Mouse (Mus musculus) midbrain, embryonic 10.5 days (tissue): ENCODE measurements at regions not wholly inside any gene's neighbourhood (a gene's known extent, or its start where the extent isn't known, plus 50 kb on each side); places are given as distances from the start of the nearest gene placed in this dataset.
"Not testable (repeated sequence)": the region's sequence is repeated elsewhere in the genome, so short reads cannot be mapped to it uniquely, and the experiment has no call there.

Source experiments
- DNase-seq: peaks from one replicate; pipeline ENCODE4 v3.0.0-alpha.2; 2017; ENCODE audit warnings: low spot score
- H3K27ac ChIP-seq: fragments of 300-500 bp; sonication (generic); replicated peaks from 2 replicates; pipeline ENCODE4 v1.5.1; 2016; ENCODE audit warnings: mild to moderate bottlenecking
- H3K27me3 ChIP-seq: fragments of 300-500 bp; sonication (generic); 2 replicates; pipeline ENCODE4 v1.6.1; 2016; ENCODE audit warnings: low read depth, mild to moderate bottlenecking; ENCODE audit not compliant: poor library complexity, severe bottlenecking
- H3K36me3 ChIP-seq: fragments of 300-500 bp; sonication (generic); 2 replicates; pipeline ENCODE4 v1.6.1; 2016; ENCODE audit warnings: mild to moderate bottlenecking, moderate library complexity
- H3K4me1 ChIP-seq: fragments of 300-500 bp; sonication (generic); 2 replicates; pipeline ENCODE4 v1.6.1; 2016
- H3K4me3 ChIP-seq: fragments of 300-500 bp; sonication (generic); 2 replicates; pipeline ENCODE4 v1.5.1; 2016; ENCODE audit warnings: mild to moderate bottlenecking, moderate library complexity
- H3K9me3 ChIP-seq: fragments of 300-500 bp; sonication (generic); replicated peaks from 2 replicates; pipeline ENCODE4 v1.6.1; 2016; ENCODE audit warnings: mild to moderate bottlenecking
- WGBS: fragments of 180-500 bp; shearing (Covaris S2); methylation state at CpG from one replicate; pipeline ENCODE4 v1.1.7; 2016; 5-methylcytosine and 5-hydroxymethylcytosine counted together

DNA sequence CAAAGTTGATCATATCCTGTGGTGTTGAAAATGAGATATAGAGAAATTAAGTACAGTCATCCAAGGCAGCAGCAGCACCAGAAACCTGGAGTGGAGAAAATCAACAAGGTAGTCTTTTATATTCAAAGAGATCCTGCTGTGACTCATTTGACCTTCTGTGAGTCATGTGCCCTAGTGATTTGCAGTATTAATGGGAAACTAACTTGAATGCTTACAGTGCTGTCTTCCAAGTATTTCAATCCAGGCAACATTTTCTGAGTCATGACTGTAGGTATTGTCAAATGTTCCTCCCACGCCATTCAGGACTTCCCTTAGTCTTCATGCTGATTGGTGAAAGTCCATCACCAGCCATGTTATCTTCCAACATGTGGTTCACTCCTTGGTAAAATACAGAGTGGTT lies 169.0 kb upstream of the L3mbtl3 start:
- no peak for DNase-seq
- Histone ChIP-seq H3K4me3 (no peak overlapping the region), H3K27ac (no peak overlapping the region), H3K9me3 (no peaks in the 10 kb centered on the region), H3K27me3 (no peaks in the 10 kb centered on the region), H3K36me3 (no peaks in the 10 kb centered on the region), H3K4me1 (no peaks in the 10 kb centered on the region)
- 75% methylated on average over 1 of the region's 1 CpGs for WGBS

GRCm38 (mm10) chr10:26556246-26556645 lies 180.5 kb upstream of the L3mbtl3 start:
- H3K27ac ChIP-seq = no peak overlapping the region
- H3K9me3 ChIP-seq = no peaks in the 10 kb centered on the region
- 77% methylated on average over 8 of the region's 8 CpGs for WGBS
- no peak for DNase-seq
- H3K36me3 ChIP-seq = no peaks in the 10 kb centered on the region
- H3K4me1 ChIP-seq = no peaks in the 10 kb centered on the region
- no peak overlapping the region for H3K4me3 ChIP-seq
- H3K27me3 ChIP-seq = no peaks in the 10 kb centered on the region

DNA sequence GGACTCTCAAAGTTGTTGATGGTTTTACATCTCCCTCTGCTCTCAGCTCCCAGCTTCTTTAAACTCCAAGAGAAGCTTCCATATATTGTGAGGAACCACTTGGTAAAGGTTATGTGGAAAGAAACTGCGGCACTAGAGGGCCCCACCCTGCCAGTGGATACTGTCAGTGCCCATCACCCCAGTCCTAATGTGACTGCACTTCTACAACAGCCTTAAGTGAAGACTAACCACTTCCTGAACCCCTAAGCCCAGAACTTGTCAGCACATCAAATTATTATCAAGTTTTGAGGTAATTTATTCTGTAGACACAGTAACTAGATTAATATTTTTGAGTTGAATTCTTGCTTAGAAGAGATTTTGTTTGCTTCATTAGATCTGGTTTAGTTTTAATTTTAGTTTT lies 182.3 kb upstream of the L3mbtl3 start:
- H3K27ac ChIP-seq = no peak overlapping the region
- H3K27me3 ChIP-seq = no peaks in the 10 kb centered on the region
- no peaks in the 10 kb centered on the region for H3K36me3 ChIP-seq
- no peak for DNase-seq
- 68% methylated on average over 1 of the region's 1 CpGs for WGBS
- H3K4me3 ChIP-seq = no peak overlapping the region
- H3K4me1 ChIP-seq = no peaks in the 10 kb centered on the region
- no peaks in the 10 kb centered on the region for H3K9me3 ChIP-seq

- no peaks in the 10 kb centered on the region for H3K27me3 ChIP-seq
- H3K27ac ChIP-seq = no peak overlapping the region
- no peaks in the 10 kb centered on the region for H3K36me3 ChIP-seq
- no peaks in the 10 kb centered on the region for H3K4me1 ChIP-seq
- DNase-seq = no peak
- H3K9me3 ChIP-seq = no peaks in the 10 kb centered on the region
- H3K4me3 ChIP-seq = no peak overlapping the region
- 78% methylated on average over 4 of the region's 4 CpGs for WGBS
These were observed 183.6 kb upstream of the L3mbtl3 start for GRCm38 (mm10) chr10:26559323-26559722.

- no peak overlapping the region for H3K27ac ChIP-seq
These were observed 184.7 kb upstream of the L3mbtl3 start for GRCm38 (mm10) chr10:26560456-26560855.

DNA sequence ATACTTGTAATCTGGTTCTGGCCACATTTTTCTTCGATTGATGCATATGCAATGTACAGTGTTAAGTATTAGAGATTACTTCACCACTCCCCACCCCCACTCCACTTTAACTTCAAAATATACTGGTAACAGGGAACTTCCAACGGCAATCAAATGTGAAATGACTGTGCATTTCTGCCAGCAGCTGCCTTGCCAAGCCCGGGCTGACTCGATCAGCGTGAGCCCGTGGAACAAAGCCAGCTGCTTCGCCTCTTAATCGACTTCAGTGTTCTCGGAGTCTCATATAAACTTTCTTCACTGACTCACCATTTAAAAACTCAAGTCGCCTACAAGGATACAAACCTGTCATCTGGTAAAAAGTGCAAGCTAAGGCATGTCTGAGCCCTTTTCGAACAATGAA lies 188.7 kb upstream of the L3mbtl3 start:
- Histone ChIP-seq H3K4me1 (no peaks in the 10 kb centered on the region), H3K4me3 (no peak overlapping the region), H3K9me3 (no peaks in the 10 kb centered on the region), H3K27ac (no peak overlapping the region), H3K36me3 (no peaks in the 10 kb centered on the region), H3K27me3 (no peaks in the 10 kb centered on the region)
- DNase-seq = peak; percentile 16
- 76% methylated on average over 11 of the region's 11 CpGs for WGBS

More at GRCm38 (mm10) chr10:26560456-26560855, 184.7 kb upstream of the L3mbtl3 start:
- no peak for DNase-seq
- Histone ChIP-seq H3K9me3 (no peaks in the 10 kb centered on the region), H3K36me3 (no peaks in the 10 kb centered on the region), H3K27me3 (no peaks in the 10 kb centered on the region), H3K4me1 (no peaks in the 10 kb centered on the region), H3K4me3 (no peak overlapping the region)
- 88% methylated on average over 4 of the region's 4 CpGs for WGBS

DNA sequence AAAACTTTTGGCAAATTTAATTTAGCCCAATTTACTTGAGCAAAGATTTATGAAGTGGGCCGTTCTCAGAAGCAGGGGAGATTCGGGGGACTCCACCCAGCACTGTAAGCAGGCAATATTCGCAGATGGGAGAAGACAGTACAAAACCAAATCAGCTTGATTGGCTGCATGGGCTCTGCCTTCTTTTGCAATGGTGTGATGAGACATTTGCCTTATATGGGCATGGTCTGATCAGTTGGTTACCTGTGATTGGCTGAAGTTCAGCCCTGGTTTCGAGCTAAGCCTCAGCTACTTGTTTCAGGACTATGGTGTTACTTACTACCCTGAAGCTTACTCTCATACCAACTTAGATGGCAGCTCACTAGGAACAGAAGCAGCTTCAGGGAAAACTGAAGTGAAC lies 185.6 kb upstream of the Arhgap18 start:
- H3K4me3 ChIP-seq = no peak overlapping the region

GRCm38 (mm10) chr10:26570468-26570867 lies 182.8 kb upstream of the Arhgap18 start:
- Histone ChIP-seq H3K27ac (no peak overlapping the region), H3K36me3 (no peaks in the 10 kb centered on the region), H3K4me3 (no peak overlapping the region), H3K9me3 (no peaks in the 10 kb centered on the region), H3K27me3 (no peaks in the 10 kb centered on the region), H3K4me1 (no peaks in the 10 kb centered on the region)
- no peak for DNase-seq
- 90% methylated on average over 5 of the region's 5 CpGs for WGBS

More for the DNA sequence above, 185.6 kb upstream of the Arhgap18 start:
- Histone ChIP-seq H3K27ac (no peak overlapping the region), H3K4me1 (no peaks in the 10 kb centered on the region), H3K9me3 (no peaks in the 10 kb centered on the region), H3K36me3 (no peaks in the 10 kb centered on the region), H3K27me3 (no peaks in the 10 kb centered on the region)
- DNase-seq = no peak
- 85% methylated on average over 4 of the region's 4 CpGs for WGBS

GRCm38 (mm10) chr10:26571377-26571776 lies 181.8 kb upstream of the Arhgap18 start:
- WGBS = 85% methylated on average over 1 of the region's 1 CpGs
- Histone ChIP-seq H3K36me3 (no peaks in the 10 kb centered on the region), H3K27ac (no peak overlapping the region)

GRCm38 (mm10) chr10:26576153-26576552 lies 177.1 kb upstream of the Arhgap18 start:
- H3K36me3 ChIP-seq = no peaks in the 10 kb centered on the region
- 95% methylated on average over 3 of the region's 3 CpGs for WGBS
- no peak overlapping the region for H3K4me3 ChIP-seq

More at GRCm38 (mm10) chr10:26571377-26571776, 181.8 kb upstream of the Arhgap18 start:
- Histone ChIP-seq H3K9me3 (no peaks in the 10 kb centered on the region), H3K4me1 (no peaks in the 10 kb centered on the region), H3K4me3 (no peak overlapping the region), H3K27me3 (no peaks in the 10 kb centered on the region)
- DNase-seq = no peak

GRCm38 (mm10) chr10:26577087-26577486 lies 176.1 kb upstream of the Arhgap18 start:
- no peak for DNase-seq
- WGBS = 87% methylated on average over 2 of the region's 2 CpGs
- no peaks in the 10 kb centered on the region for H3K9me3 ChIP-seq
- H3K36me3 ChIP-seq = no peaks in the 10 kb centered on the region
- no peaks in the 10 kb centered on the region for H3K4me1 ChIP-seq
- H3K27ac ChIP-seq = no peak overlapping the region
- no peaks in the 10 kb centered on the region for H3K27me3 ChIP-seq
- H3K4me3 ChIP-seq = no peak overlapping the region

More at GRCm38 (mm10) chr10:26576153-26576552, 177.1 kb upstream of the Arhgap18 start:
- Histone ChIP-seq H3K27ac (no peak overlapping the region), H3K27me3 (no peaks in the 10 kb centered on the region), H3K9me3 (no peaks in the 10 kb centered on the region), H3K4me1 (no peaks in the 10 kb centered on the region)
- no peak for DNase-seq

- Histone ChIP-seq H3K36me3 (no peaks in the 10 kb centered on the region), H3K27ac (no peak overlapping the region), H3K4me1 (no peaks in the 10 kb centered on the region), H3K9me3 (peaks cover 11% of the 10 kb centered on the region; the same call in 1 of the 2 replicates), H3K27me3 (no peaks in the 10 kb centered on the region), H3K4me3 (no peak overlapping the region)
- 78% methylated on average over 2 of the region's 2 CpGs for whole genome bisulfite sequencing
- no peak for DNase-seq
These were observed 168.1 kb upstream of the Arhgap18 start for GRCm38 (mm10) chr10:26585106-26585505.

DNA sequence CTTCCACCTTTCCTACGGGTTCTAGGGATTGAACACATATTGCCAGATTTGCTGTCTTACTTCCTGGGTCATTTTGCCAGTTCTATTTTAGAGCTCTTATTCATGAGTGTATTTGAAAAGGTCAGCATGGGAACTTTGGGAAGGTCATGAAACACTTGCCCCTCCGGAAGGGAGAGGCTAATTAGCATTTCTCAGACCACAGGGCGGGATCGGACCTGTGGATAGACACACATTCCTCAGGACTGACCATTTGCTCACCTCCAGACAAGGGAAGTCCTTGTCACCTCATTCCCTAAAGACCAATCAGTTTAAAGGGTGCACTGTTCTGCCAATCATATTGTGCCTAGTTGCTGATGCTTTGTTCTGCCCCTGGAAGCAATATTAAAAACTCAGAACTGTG lies 146.1 kb upstream of the Arhgap18 start:
- not testable (repeated sequence) for H3K36me3 ChIP-seq, DNase-seq, H3K27ac ChIP-seq, H3K4me3 ChIP-seq, H3K9me3 ChIP-seq, H3K27me3 ChIP-seq, H3K4me1 ChIP-seq
- 86% methylated on average over 4 of the region's 4 CpGs for WGBS

DNA sequence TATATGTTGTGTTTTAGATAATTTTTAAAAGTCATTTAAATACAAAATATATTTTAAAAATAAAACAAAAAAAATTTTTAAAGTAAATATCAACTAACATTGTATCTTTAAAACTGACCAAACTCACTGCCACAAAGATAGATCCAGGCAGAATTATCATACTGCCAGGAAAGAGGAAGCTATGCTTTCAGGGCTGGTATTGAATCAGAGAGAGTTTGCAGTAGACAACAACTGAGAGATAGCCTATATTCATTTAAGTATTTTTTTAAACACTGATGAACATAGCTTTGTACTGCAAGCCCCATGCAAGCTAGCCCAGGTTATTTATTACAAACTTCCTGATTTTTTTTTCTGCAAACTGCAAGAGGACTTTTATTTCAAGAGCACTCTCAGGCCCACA lies 142.0 kb upstream of the Arhgap18 start:
- Histone ChIP-seq H3K4me3 (no peak overlapping the region), H3K27me3 (no peaks in the 10 kb centered on the region), H3K9me3 (no peaks in the 10 kb centered on the region), H3K36me3 (no peaks in the 10 kb centered on the region), H3K27ac (no peak overlapping the region), H3K4me1 (no peaks in the 10 kb centered on the region)
- no peak for DNase-seq
